Mouse (Mus musculus) midbrain, embryonic 16.5 days (tissue): ENCODE measurements around the gene Srbd1. TPM values are rescaled to one million over a fixed set of nuclear protein-coding genes. Genes with fewer than 3 reads are reported as not detected.

ENCODE experiments used
- ATAC-seq: fragments of 200-750 bp; cut with Nextera tagmentation; 2 replicates; pipeline ENCODE4 v1.8.0; 2017; ENCODE audit warnings: moderate TSS enrichment
- H3K27ac ChIP-seq: fragments of 300-500 bp; sonication (generic); 2 replicates; pipeline ENCODE4 v1.5.1; 2014; ENCODE audit warnings: mild to moderate bottlenecking, low read length, mixed read lengths
- H3K27me3 ChIP-seq: fragments of 300-500 bp; sonication (generic); 2 replicates; pipeline ENCODE4 v1.6.1; 2014; ENCODE audit warnings: low read depth, low read length, mixed read lengths; ENCODE audit not compliant: control insufficient read depth, insufficient read depth
- H3K36me3 ChIP-seq: fragments of 300-500 bp; sonication (generic); 2 replicates; pipeline ENCODE4 v1.6.1; 2014; ENCODE audit warnings: mild to moderate bottlenecking, low read length, moderate library complexity, mixed read lengths; ENCODE audit not compliant: control insufficient read depth, insufficient read depth
- H3K4me1 ChIP-seq: fragments of 300-500 bp; sonication (generic); 2 replicates; pipeline ENCODE4 v1.6.1; 2014; ENCODE audit warnings: mild to moderate bottlenecking, low read length, mixed read lengths; ENCODE audit not compliant: control insufficient read depth, insufficient read depth
- H3K4me2 ChIP-seq: fragments of 300-500 bp; sonication (generic); 2 replicates; pipeline ENCODE4 v1.6.1; 2014; ENCODE audit warnings: mild to moderate bottlenecking, low read length, mixed read lengths
- H3K4me3 ChIP-seq: fragments of 300-500 bp; sonication (generic); 2 replicates; pipeline ENCODE4 v1.5.1; 2014; ENCODE audit warnings: low read depth, mild to moderate bottlenecking, low read length, moderate library complexity, mixed read lengths
- H3K9ac ChIP-seq: fragments of 300-500 bp; sonication (generic); 2 replicates; pipeline ENCODE4 v1.6.1; 2014; ENCODE audit warnings: low read depth, low read length, mixed read lengths
- H3K9me3 ChIP-seq: fragments of 300-500 bp; sonication (generic); replicated peaks from 2 replicates; pipeline ENCODE4 v1.6.1; 2014; ENCODE audit warnings: mild to moderate bottlenecking, low read length, mixed read lengths; ENCODE audit not compliant: control insufficient read depth, poor library complexity, severe bottlenecking
- WGBS: fragments of 180-500 bp; shearing (Covaris S2); extraction: QIAGEN DNeasy Blood & Tissue Kit; methylation state at CpG from one replicate; pipeline ENCODE4 v1.1.7; 2014; 5-methylcytosine and 5-hydroxymethylcytosine counted together
- polyA plus RNA-seq: library from polyadenylated mRNA; unstranded; fragments of >200 nt; fragmentation: Nextera tagmentation; extraction: Ambion mirVana; gene quantifications from 2 replicates; pipeline ENCODE4 v1.2.1, GENCODE M21; 2015

Gene Srbd1
- polyA plus RNA-seq, 1 experiment from 2014 or later: 15.5 TPM

GRCm38 (mm10) chr17:86170164-86170958 lies 25.4 kb upstream of the Srbd1 start:
- H3K27me3 ChIP-seq: no peaks in the 10 kb centered on the region
- H3K4me3 ChIP-seq: peak overlapping the region; percentile 55
- no peaks in the 10 kb centered on the region for H3K9me3 ChIP-seq
- peak overlapping the region; percentile 72 for H3K4me2 ChIP-seq
- WGBS: 47% methylated on average over 9 of the region's 9 CpGs
- ATAC-seq: no peak
- peak overlapping the region; percentile 21; the same call in 1 of the 2 replicates for H3K9ac ChIP-seq
- H3K27ac ChIP-seq: no peak overlapping the region
- H3K36me3 ChIP-seq: no peaks in the 10 kb centered on the region
- peaks cover 24% of the 10 kb centered on the region for H3K4me1 ChIP-seq

GRCm38 (mm10) chr17:86169092-86169491 lies 24.1 kb upstream of the Srbd1 start:
- 15% methylated on average over 6 of the region's 6 CpGs for WGBS
- no peaks in the 10 kb centered on the region for H3K36me3 ChIP-seq
- peaks cover 24% of the 10 kb centered on the region for H3K4me1 ChIP-seq
- no peaks in the 10 kb centered on the region for H3K27me3 ChIP-seq
- H3K4me3 ChIP-seq: peak overlapping the region; percentile 55
- H3K9me3 ChIP-seq: no peaks in the 10 kb centered on the region
- H3K9ac ChIP-seq: peak overlapping the region; percentile 70
- H3K27ac ChIP-seq: no peak overlapping the region; the same call in 1 of the 2 replicates
- peak; percentile 1; the same call in 1 of the 2 replicates for ATAC-seq
- H3K4me2 ChIP-seq: peak overlapping the region; percentile 72

- H3K27me3 ChIP-seq: no peaks in the 10 kb centered on the region
- peak overlapping the region; percentile 72 for H3K4me2 ChIP-seq
- peak overlapping the region; percentile 78 for H3K27ac ChIP-seq
- H3K36me3 ChIP-seq: no peaks in the 10 kb centered on the region
- no peaks in the 10 kb centered on the region for H3K9me3 ChIP-seq
- WGBS: under 1% methylated on average over 62 of the region's 64 CpGs
- H3K9ac ChIP-seq: peak overlapping the region; percentile 70
- ATAC-seq: peak; percentile 37
- H3K4me3 ChIP-seq: peak overlapping the region; percentile 55
- peaks cover 24% of the 10 kb centered on the region for H3K4me1 ChIP-seq
These were observed 23.4 kb upstream of the Srbd1 start for GRCm38 (mm10) chr17:86168231-86168981.

GRCm38 (mm10) chr17:86167320-86168230 lies 22.6 kb upstream of the Srbd1 start, which contains the start of gene Prkce:
Prkce (plus strand) TSS chr17:86167785.
- peak within 1 kb of the TSS; percentile 55 for H3K4me3 ChIP-seq
- H3K4me2 ChIP-seq: peak within 1 kb of the TSS; percentile 72
- H3K9ac ChIP-seq: peak within 1 kb of the TSS; percentile 70
- under 1% methylated on average over 104 of the region's 115 CpGs for WGBS
- no peaks in the 10 kb centered on the region for H3K9me3 ChIP-seq
- peak; percentile 70 for ATAC-seq
- H3K27ac ChIP-seq: peak within 1 kb of the TSS; percentile 78
- H3K4me1 ChIP-seq: peaks cover 24% of the 10 kb centered on the region
- no peaks in the 10 kb centered on the region for H3K36me3 ChIP-seq
- H3K27me3 ChIP-seq: no peaks in the 10 kb centered on the region

- H3K4me3 ChIP-seq: peak overlapping the region; percentile 55
- H3K27me3 ChIP-seq: no peaks in the 10 kb centered on the region
- H3K4me2 ChIP-seq: peak overlapping the region; percentile 72
- peaks cover 24% of the 10 kb centered on the region for H3K4me1 ChIP-seq
- WGBS: under 1% methylated on average over 46 of the region's 46 CpGs
- no peaks in the 10 kb centered on the region for H3K36me3 ChIP-seq
- no peaks in the 10 kb centered on the region for H3K9me3 ChIP-seq
- H3K9ac ChIP-seq: peak overlapping the region; percentile 70
- ATAC-seq: peak; percentile 52
- peak overlapping the region; percentile 78 for H3K27ac ChIP-seq
These were observed 21.8 kb upstream of the Srbd1 start for GRCm38 (mm10) chr17:86166567-86167319.

- Histone ChIP-seq H3K9me3 (no peaks in the 10 kb centered on the region), H3K4me2 (peak overlapping the region; percentile 72), H3K9ac (peak overlapping the region; percentile 70), H3K27ac (peak overlapping the region; percentile 78), H3K4me3 (peak overlapping the region; percentile 55), H3K36me3 (no peaks in the 10 kb centered on the region), H3K4me1 (peaks cover 24% of the 10 kb centered on the region), H3K27me3 (no peaks in the 10 kb centered on the region)
- no peak for ATAC-seq
- WGBS: 3% methylated on average over 19 of the region's 19 CpGs
These were observed 21.1 kb upstream of the Srbd1 start for GRCm38 (mm10) chr17:86166051-86166566.

- WGBS: 81% methylated on average over 7 of the region's 7 CpGs
- no peak for ATAC-seq
- Histone ChIP-seq H3K9me3 (no peaks in the 10 kb centered on the region), H3K9ac (no peak overlapping the region), H3K4me3 (no peak overlapping the region), H3K27me3 (no peaks in the 10 kb centered on the region), H3K27ac (no peak overlapping the region), H3K4me1 (peaks cover 11% of the 10 kb centered on the region; the same call in 1 of the 2 replicates), H3K36me3 (no peaks in the 10 kb centered on the region), H3K4me2 (no peak overlapping the region)
These were observed 19.4 kb upstream of the Srbd1 start for GRCm38 (mm10) chr17:86164416-86164815.

GRCm38 (mm10) chr17:86162672-86163071 lies 17.7 kb upstream of the Srbd1 start:
- WGBS: 55% methylated on average over 15 of the region's 15 CpGs
- Histone ChIP-seq H3K27me3 (no peaks in the 10 kb centered on the region), H3K4me3 (no peak overlapping the region), H3K9ac (no peak overlapping the region), H3K4me1 (peaks cover 6% of the 10 kb centered on the region; the same call in 1 of the 2 replicates), H3K36me3 (no peaks in the 10 kb centered on the region), H3K9me3 (no peaks in the 10 kb centered on the region), H3K27ac (no peak overlapping the region), H3K4me2 (no peak overlapping the region)
- no peak for ATAC-seq
